Mouse (Mus musculus) liver, postnatal 0 days (tissue): ENCODE results near the gene Gm884. TPM values are rescaled to one million over a fixed set of nuclear protein-coding genes. Genes with fewer than 3 reads are reported as not detected.

Experiments used
- ATAC-seq: fragments of 200-750 bp; cut with Nextera tagmentation; 2 replicates; pipeline ENCODE4 v1.8.0; 2017; ENCODE audit warnings: mild to moderate bottlenecking, moderate library complexity
- DNase-seq: peaks from one replicate; pipeline ENCODE4 v3.0.0-alpha.2; 2016
- H3K27ac ChIP-seq: fragments of 300-500 bp; sonication (generic); 2 replicates; pipeline ENCODE4 v1.5.1; 2014; ENCODE audit warnings: antibody characterized with exemption, moderate library complexity, mild to moderate bottlenecking, low read depth
- H3K27me3 ChIP-seq: fragments of 300-500 bp; sonication (generic); 2 replicates; pipeline ENCODE4 v1.6.1; 2014; ENCODE audit warnings: low read length, control low read depth, mixed read lengths; ENCODE audit not compliant: insufficient read depth
- H3K36me3 ChIP-seq: fragments of 300-500 bp; sonication (generic); replicated peaks from 2 replicates; pipeline ENCODE4 v1.6.1; 2014; ENCODE audit warnings: mild to moderate bottlenecking, control low read depth, low read length, moderate library complexity, mixed read lengths; ENCODE audit not compliant: insufficient read depth
- H3K4me1 ChIP-seq: fragments of 300-500 bp; sonication (generic); 2 replicates; pipeline ENCODE4 v1.6.1; 2014; ENCODE audit warnings: antibody characterized with exemption, mild to moderate bottlenecking, control low read depth; ENCODE audit not compliant: insufficient read depth
- H3K4me2 ChIP-seq: fragments of 300-500 bp; sonication (generic); 2 replicates; pipeline ENCODE4 v1.6.1; 2014; ENCODE audit warnings: low read depth, mild to moderate bottlenecking, low read length, moderate library complexity, mixed read lengths
- H3K4me3 ChIP-seq: fragments of 300-500 bp; sonication (generic); 2 replicates; pipeline ENCODE4 v1.5.1; 2014; ENCODE audit warnings: low read depth, low read length
- H3K9ac ChIP-seq: fragments of 300-500 bp; sonication (generic); replicated peaks from 2 replicates; pipeline ENCODE4 v1.6.1; 2014; ENCODE audit warnings: mild to moderate bottlenecking, moderate library complexity
- H3K9me3 ChIP-seq: fragments of 300-500 bp; sonication (generic); 2 replicates; pipeline ENCODE4 v1.6.1; 2016; ENCODE audit warnings: mild to moderate bottlenecking, control low read depth, low read length, mixed read lengths
- CTCF ChIP-seq: sonication (generic); IDR thresholded peaks from 2 replicates; pipeline ENCODE4 v1.5.1; 2016; ENCODE audit warnings: antibody characterized with exemption, low read depth
- EP300 ChIP-seq: IDR thresholded peaks from 2 replicates; pipeline ENCODE4 v1.6.1; 2016; ENCODE audit warnings: antibody characterized with exemption, low read depth, mild to moderate bottlenecking
- WGBS: fragments of 180-500 bp; shearing (Covaris S2); extraction: QIAGEN DNeasy Blood & Tissue Kit; methylation state at CpG from one replicate; pipeline ENCODE4 v1.1.7; 2014; ENCODE audit not compliant: insufficient replicate concordance; 5-methylcytosine and 5-hydroxymethylcytosine counted together
- polyA plus RNA-seq: library from polyadenylated mRNA; unstranded; fragments of >200 nt; fragmentation: Nextera tagmentation; extraction: Ambion mirVana; gene quantifications from 2 replicates; pipeline ENCODE4 v1.2.1, GENCODE M21; 2015

The Gm884 gene
- polyA plus RNA-seq, 1 experiment from 2014 or later = not detected

- Histone ChIP-seq H3K27ac (no peak within 1 kb of the TSS), H3K4me1 (no peaks in the 10 kb centered on the region), H3K9ac (no peak within 1 kb of the TSS), H3K27me3 (peaks cover 61% of the 10 kb centered on the region), H3K9me3 (no peaks in the 10 kb centered on the region), H3K36me3 (no peaks in the 10 kb centered on the region), H3K4me2 (peak within 1 kb of the TSS; percentile 44; the same call in 1 of the 2 replicates), H3K4me3 (0 out of 2 replicates have a peak within 1 kb of the TSS, but pooled peaks have one; percentile 19)
- 1% methylated on average over 59 of the region's 71 CpGs for WGBS
- ATAC-seq (no peak), DNase-seq (no peak)
- TF ChIP-seq EP300 = no peak
- no peak for TF ChIP-seq CTCF
Observed at GRCm38 (mm10) chr11:103649301-103649982, 28.5 kb upstream of the Gm884 start, which contains the start of gene Rprml. Gene Rprml (plus strand): TSS chr11:103649570.

GRCm38 (mm10) chr11:103648656-103649055 is 27.7 kb upstream of the Gm884 start:
- 30% methylated on average over 7 of the region's 7 CpGs for WGBS
- ATAC-seq = no peak
- TF ChIP-seq CTCF (no peak), EP300 (no peak)

GRCm38 (mm10) chr11:103647921-103648620 is 27.1 kb upstream of the Gm884 start:
- 11% methylated on average over 11 of the region's 11 CpGs for WGBS
- Histone ChIP-seq H3K27me3 (peaks cover 59% of the 10 kb centered on the region), H3K4me3 (no peak overlapping the region), H3K4me2 (no peak overlapping the region), H3K9me3 (no peaks in the 10 kb centered on the region), H3K36me3 (no peaks in the 10 kb centered on the region), H3K27ac (no peak overlapping the region), H3K9ac (no peak overlapping the region), H3K4me1 (no peaks in the 10 kb centered on the region)
- no peak for ATAC-seq
- DNase-seq = no peak
- TF ChIP-seq EP300 (no peak), CTCF (no peak)

More at GRCm38 (mm10) chr11:103648656-103649055, 27.7 kb upstream of the Gm884 start:
- Histone ChIP-seq H3K9ac (no peak overlapping the region), H3K4me2 (no peak overlapping the region), H3K4me3 (no peak overlapping the region), H3K27me3 (peaks cover 59% of the 10 kb centered on the region), H3K9me3 (no peaks in the 10 kb centered on the region), H3K4me1 (no peaks in the 10 kb centered on the region), H3K36me3 (no peaks in the 10 kb centered on the region), H3K27ac (no peak overlapping the region)
- DNase-seq = no peak

- no peak overlapping the region for H3K9ac ChIP-seq
- DNase-seq (peak; percentile 6), ATAC-seq (no peak)
- no peak overlapping the region for H3K4me3 ChIP-seq
- no peaks in the 10 kb centered on the region for H3K36me3 ChIP-seq
- H3K9me3 ChIP-seq = no peaks in the 10 kb centered on the region
- no peak for TF ChIP-seq EP300
- no peak for TF ChIP-seq CTCF
- H3K27ac ChIP-seq = no peak overlapping the region
- H3K27me3 ChIP-seq = peaks cover 44% of the 10 kb centered on the region
- H3K4me1 ChIP-seq = no peaks in the 10 kb centered on the region
- H3K4me2 ChIP-seq = no peak overlapping the region
- WGBS = 75% methylated on average over 6 of the region's 6 CpGs
Observed at GRCm38 (mm10) chr11:103646301-103646700, 25.4 kb upstream of the Gm884 start.

- Histone ChIP-seq H3K27ac (no peak overlapping the region), H3K4me1 (no peaks in the 10 kb centered on the region), H3K36me3 (no peaks in the 10 kb centered on the region), H3K9me3 (no peaks in the 10 kb centered on the region), H3K27me3 (peaks cover 38% of the 10 kb centered on the region), H3K9ac (no peak overlapping the region), H3K4me3 (no peak overlapping the region), H3K4me2 (no peak overlapping the region)
- DNase-seq (peak; percentile 4), ATAC-seq (no peak)
- WGBS = 46% methylated on average over 8 of the region's 8 CpGs
- TF ChIP-seq CTCF (no peak), EP300 (no peak)
Observed at GRCm38 (mm10) chr11:103645731-103646130, 24.8 kb upstream of the Gm884 start.

- H3K9me3 ChIP-seq = no peaks in the 10 kb centered on the region
- H3K36me3 ChIP-seq = no peaks in the 10 kb centered on the region
- H3K4me2 ChIP-seq = no peak overlapping the region
- no peaks in the 10 kb centered on the region for H3K4me1 ChIP-seq
- no peak for DNase-seq
- no peak overlapping the region for H3K4me3 ChIP-seq
- WGBS = 65% methylated on average over 9 of the region's 9 CpGs
- no peak for ATAC-seq
- H3K27ac ChIP-seq = no peak overlapping the region
- TF ChIP-seq EP300 = no peak
- TF ChIP-seq CTCF = no peak
- no peak overlapping the region for H3K9ac ChIP-seq
- peaks cover 24% of the 10 kb centered on the region for H3K27me3 ChIP-seq
Observed at GRCm38 (mm10) chr11:103643211-103643610, 22.3 kb upstream of the Gm884 start.
